Mouse (Mus musculus) heart, adult 2 months (tissue): ENCODE measurements around the gene Irf4. TPM values are rescaled to one million over a fixed set of nuclear protein-coding genes. Genes with fewer than 3 reads are reported as not detected.
A peak's percentile ranks its signal among the peaks of the same experiment; 100 is the strongest.

Experiments used
- DNase-seq, 2 experiments: peaks; one replicate each; pipeline ENCODE4 v3.0.0; 2021
- H3K27ac ChIP-seq: fragments of 200-600 bp; 2 replicates; pipeline ENCODE4 v1.8.1; 2022
- H3K27me3 ChIP-seq: fragments of 200-500 bp; 2 replicates; pipeline ENCODE4 v1.6.1; 2012; ENCODE audit warnings: mild to moderate bottlenecking, low read length, inconsistent platforms, mixed read lengths; ENCODE audit not compliant: control insufficient read depth, insufficient read depth
- H3K36me3 ChIP-seq: fragments of 200-500 bp; 2 replicates; pipeline ENCODE4 v1.6.1; 2012; ENCODE audit warnings: low read length, inconsistent platforms; ENCODE audit not compliant: control insufficient read depth, insufficient read depth
- H3K4me1 ChIP-seq: fragments of 200-500 bp; 2 replicates; pipeline ENCODE4 v1.6.1; 2011; ENCODE audit warnings: low read length; ENCODE audit not compliant: control insufficient read depth, insufficient read depth
- H3K4me3 ChIP-seq: fragments of 200-600 bp; 2 replicates; pipeline ENCODE4 v1.8.1; 2022
- H3K79me2 ChIP-seq: fragments of 200-500 bp; replicated peaks from 2 replicates; pipeline ENCODE4 v1.6.1; 2012; ENCODE audit warnings: mild to moderate bottlenecking, inconsistent platforms, low read length, moderate library complexity, mixed read lengths; ENCODE audit not compliant: control insufficient read depth, insufficient read depth
- H3K9ac ChIP-seq: fragments of 200-500 bp; 2 replicates; pipeline ENCODE4 v1.6.1; 2012; ENCODE audit warnings: low read depth, mild to moderate bottlenecking, control low read depth, inconsistent platforms, low read length, mixed read lengths
- CTCF ChIP-seq: fragments of 200-600 bp; IDR thresholded peaks from 2 replicates; pipeline ENCODE4 v1.8.1; 2022; ENCODE audit warnings: antibody characterized with exemption, mild to moderate bottlenecking, moderate library complexity
- EP300 ChIP-seq: fragments of 200-500 bp; IDR thresholded peaks from 2 replicates; pipeline ENCODE4 v1.6.1; 2011; ENCODE audit warnings: low read depth, low read length, control low read depth; ENCODE audit not compliant: insufficient read depth
- POLR2A ChIP-seq: fragments of 200-500 bp; IDR thresholded peaks from 2 replicates; pipeline ENCODE4 v1.6.1; 2011; ENCODE audit warnings: mild to moderate bottlenecking, low read depth, low read length, control low read depth; ENCODE audit not compliant: insufficient read depth
- WGBS: fragments of 180-500 bp; shearing (Covaris S2); methylation state at CpG from one replicate; pipeline ENCODE4 v1.1.7; 2018; 5-methylcytosine and 5-hydroxymethylcytosine counted together
- intact Hi-C: fragments of 180-260 bp; cut with DNase I; formaldehyde crosslinking; loops from one replicate; pipeline ENCODE4 v1.15.1; 2025
- polyA plus RNA-seq: library from polyadenylated mRNA; depleted of rRNA; stranded (reverse); fragments of >200 nt; gene quantifications from 2 replicates; pipeline ENCODE4 v1.2.3, GENCODE M21; 2012
- total RNA-seq, 2 experiments: library from RNA; stranded (reverse); gene quantifications; 2 replicates each; pipeline ENCODE4 v1.2.3; 2021

The Irf4 gene
- total and polyA plus RNA-seq, 3 experiments = 0.92 to 2.1 (median 1.3) TPM

DNA sequence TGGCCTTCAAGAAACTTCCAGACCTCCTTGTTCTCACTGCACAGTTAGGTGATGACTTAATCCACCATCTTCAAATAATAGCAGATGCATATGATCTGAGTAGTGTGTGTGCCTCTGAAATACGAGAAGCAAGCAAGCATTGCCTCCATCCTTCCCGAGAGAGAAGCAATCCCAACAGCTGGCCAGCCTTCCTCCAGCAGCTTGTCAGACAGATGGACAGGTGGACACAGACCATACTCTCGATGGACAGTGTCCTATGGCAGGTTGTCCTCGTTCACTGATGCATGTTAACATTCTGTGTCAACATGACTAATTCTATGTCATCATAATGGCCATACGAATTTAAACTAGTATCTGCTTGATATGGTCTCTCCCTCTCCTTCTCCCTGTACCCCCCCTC, 25.8 kb upstream of the Irf4 start:
- Histone ChIP-seq H3K4me3 (no peak overlapping the region), H3K36me3 (no peaks in the 10 kb centered on the region), H3K27ac (no peak overlapping the region), H3K27me3 (no peaks in the 10 kb centered on the region), H3K9ac (no peak overlapping the region), H3K4me1 (no peaks in the 10 kb centered on the region), H3K79me2 (no peaks in the 10 kb centered on the region)
- 60% methylated on average over 5 of the region's 5 CpGs for WGBS
- intact Hi-C loops = no loop called here
- DNase-seq = no peak
- TF ChIP-seq EP300 = no peak
- no peak for TF ChIP-seq CTCF
- TF ChIP-seq POLR2A = no peak

DNA sequence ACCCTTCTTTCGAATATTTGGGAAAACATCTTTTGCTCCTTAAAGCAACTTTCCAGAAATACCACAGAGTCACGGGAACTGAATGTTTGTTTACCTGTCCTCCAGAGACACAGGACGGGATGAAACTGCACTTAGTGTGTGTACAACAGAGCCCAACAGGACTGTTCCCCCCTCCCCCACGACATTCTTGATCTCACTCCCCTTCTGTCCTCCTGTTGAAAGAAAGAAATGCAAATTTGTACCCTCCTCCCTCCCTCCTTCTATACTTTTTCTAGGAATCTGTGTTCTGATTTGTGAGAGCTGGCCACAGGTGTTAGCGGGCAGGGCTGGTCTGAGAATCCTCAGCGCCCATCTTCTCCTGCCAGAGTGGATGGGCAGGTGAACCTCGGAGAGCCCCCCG, 25.2 kb upstream of the Irf4 start:
- TF ChIP-seq POLR2A (no peak), EP300 (no peak), CTCF (no peak)
- WGBS = 69% methylated on average over 8 of the region's 8 CpGs
- Histone ChIP-seq H3K9ac (no peak overlapping the region), H3K27me3 (no peaks in the 10 kb centered on the region), H3K4me3 (no peak overlapping the region), H3K4me1 (no peaks in the 10 kb centered on the region), H3K27ac (no peak overlapping the region), H3K79me2 (no peaks in the 10 kb centered on the region), H3K36me3 (no peaks in the 10 kb centered on the region)
- intact Hi-C loops = no loop called here
- no peak for DNase-seq

GRCm38 (mm10) chr13:30724691-30725271, 24.2 kb upstream of the Irf4 start:
- no peak overlapping the region for H3K4me3 ChIP-seq
- TF ChIP-seq CTCF = no peak
- TF ChIP-seq EP300 = no peak
- TF ChIP-seq POLR2A = no peak
- no peaks in the 10 kb centered on the region for H3K4me1 ChIP-seq
- intact Hi-C loops = loop anchor here (5.0 kb wide), 3 partner anchors 67 to 157 kb away; partner anchors contain the start of gene Dusp22
- H3K9ac ChIP-seq = no peak overlapping the region
- 24% methylated on average over 7 of the region's 7 CpGs for WGBS
- no peak overlapping the region for H3K27ac ChIP-seq
- H3K79me2 ChIP-seq = no peaks in the 10 kb centered on the region
- no peak for DNase-seq
- H3K27me3 ChIP-seq = no peaks in the 10 kb centered on the region
- H3K36me3 ChIP-seq = no peaks in the 10 kb centered on the region

DNA sequence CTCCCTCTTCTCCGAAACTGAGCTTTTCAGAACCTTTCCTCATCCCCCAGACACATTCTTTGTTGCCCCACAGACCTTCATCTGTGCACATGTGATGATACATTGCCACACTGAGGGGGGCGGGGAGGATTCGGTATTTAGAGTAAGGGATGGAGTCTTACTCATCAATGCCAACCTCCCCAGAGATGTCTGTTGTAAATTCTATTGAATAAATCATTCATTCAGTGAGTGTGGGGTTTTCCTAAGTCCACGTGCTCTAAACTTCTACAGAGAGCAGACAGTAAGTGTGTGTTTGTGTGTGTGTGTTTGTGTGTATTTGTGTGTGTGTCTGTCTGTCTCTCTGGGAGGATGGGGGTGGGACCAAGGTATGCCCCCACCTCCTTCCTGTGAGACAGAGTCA, 22.1 kb upstream of the Irf4 start:
- no peak overlapping the region for H3K27ac ChIP-seq
- H3K9ac ChIP-seq = no peak overlapping the region
- H3K4me1 ChIP-seq = no peaks in the 10 kb centered on the region
- 91% methylated on average over 4 of the region's 4 CpGs for WGBS
- no peak overlapping the region for H3K4me3 ChIP-seq
- DNase-seq = no peak
- intact Hi-C loops = loop anchor here (5.0 kb wide), 3 partner anchors 70 to 160 kb away; partner anchors contain the start of gene Dusp22
- H3K79me2 ChIP-seq = no peaks in the 10 kb centered on the region
- no peaks in the 10 kb centered on the region for H3K36me3 ChIP-seq
- H3K27me3 ChIP-seq = no peaks in the 10 kb centered on the region
- TF ChIP-seq CTCF (no peak), POLR2A (no peak), EP300 (no peak)

DNA sequence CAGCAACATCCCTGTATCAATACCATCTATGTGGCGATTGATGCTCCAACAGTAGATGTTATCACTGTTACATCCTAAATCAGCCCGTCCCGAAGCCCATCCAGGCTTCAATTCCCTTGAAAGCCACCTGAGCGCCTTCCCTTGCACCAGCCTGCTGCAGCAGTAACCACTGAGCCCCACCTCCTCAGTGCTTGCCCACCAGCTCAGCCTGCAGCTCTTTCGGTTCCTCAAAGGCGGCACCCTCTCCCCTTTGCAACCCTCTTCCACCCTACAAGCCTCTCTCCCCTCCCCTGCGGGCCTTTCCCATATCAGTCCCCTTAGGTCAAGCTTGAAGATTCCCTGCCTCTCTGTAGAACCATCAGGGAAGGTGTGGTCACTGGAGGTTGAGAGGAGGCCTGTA, 20.9 kb upstream of the Irf4 start:
- Histone ChIP-seq H3K36me3 (no peaks in the 10 kb centered on the region), H3K4me3 (no peak overlapping the region), H3K9ac (no peak overlapping the region), H3K4me1 (no peaks in the 10 kb centered on the region), H3K27me3 (no peaks in the 10 kb centered on the region), H3K79me2 (no peaks in the 10 kb centered on the region), H3K27ac (no peak overlapping the region)
- intact Hi-C loops = loop anchor here (5.0 kb wide), 3 partner anchors 71 to 161 kb away; partner anchors contain the start of gene Dusp22
- TF ChIP-seq EP300 (no peak), CTCF (no peak), POLR2A (no peak)
- 91% methylated on average over 7 of the region's 7 CpGs for WGBS
- peak in 1 of 2 experiments; percentile 29 for DNase-seq

DNA sequence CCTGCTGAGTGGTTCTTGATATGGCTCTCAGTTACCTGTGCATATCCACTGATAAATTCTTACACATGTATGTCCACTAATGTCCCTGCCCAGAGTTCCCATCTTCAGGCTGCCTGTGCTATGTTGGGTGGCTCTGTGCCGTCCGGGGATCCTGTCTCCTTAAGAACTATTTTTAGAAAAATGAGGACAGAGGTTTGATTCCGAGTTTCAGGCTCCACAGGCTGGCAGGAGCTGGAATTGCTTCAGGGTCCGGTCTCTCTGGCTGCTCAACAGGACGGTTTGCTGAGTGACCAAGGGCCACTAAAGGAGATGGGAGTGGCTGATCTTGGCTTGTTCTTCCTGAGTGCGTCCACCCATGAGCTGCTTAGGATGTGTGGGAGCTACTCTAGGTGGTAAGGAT, 19.8 kb upstream of the Irf4 start:
- DNase-seq = peak; percentile 43 to 47
- intact Hi-C loops = loop anchor here (5.0 kb wide), 3 partner anchors 72 to 162 kb away; partner anchors contain the start of gene Dusp22
- no peaks in the 10 kb centered on the region for H3K79me2 ChIP-seq
- H3K4me3 ChIP-seq = no peak overlapping the region
- 7% methylated on average over 6 of the region's 6 CpGs for whole genome bisulfite sequencing
- H3K36me3 ChIP-seq = no peaks in the 10 kb centered on the region
- TF ChIP-seq CTCF (peak; percentile 74), EP300 (no peak), POLR2A (no peak)
- no peaks in the 10 kb centered on the region for H3K27me3 ChIP-seq
- H3K9ac ChIP-seq = no peak overlapping the region
- H3K27ac ChIP-seq = no peak overlapping the region
- no peaks in the 10 kb centered on the region for H3K4me1 ChIP-seq
